Mouse (Mus musculus) small intestine, adult 2 months (tissue): ENCODE data around the gene Alyref. TPM values are rescaled to one million over a fixed set of nuclear protein-coding genes. Genes with fewer than 3 reads are reported as not detected.

ENCODE experiments used
- H3K27ac ChIP-seq: fragments of 200-500 bp; 2 replicates; pipeline ENCODE4 v1.5.1; 2012; ENCODE audit warnings: low read depth, low read length, control low read depth, inconsistent platforms; ENCODE audit not compliant: insufficient read depth
- H3K27me3 ChIP-seq: fragments of 200-500 bp; 2 replicates; pipeline ENCODE4 v1.6.1; 2012; ENCODE audit warnings: mild to moderate bottlenecking, moderate library complexity, low read length, inconsistent platforms; ENCODE audit not compliant: control insufficient read depth, insufficient read depth
- H3K36me3 ChIP-seq: fragments of 200-500 bp; 2 replicates; pipeline ENCODE4 v1.6.1; 2012; ENCODE audit warnings: mild to moderate bottlenecking, low read length, control low read depth, inconsistent platforms; ENCODE audit not compliant: control insufficient read depth, insufficient read depth
- H3K4me1 ChIP-seq: fragments of 200-500 bp; 2 replicates; pipeline ENCODE4 v1.6.1; 2012; ENCODE audit warnings: low read length, inconsistent platforms, mixed read lengths; ENCODE audit not compliant: control insufficient read depth, insufficient read depth, insufficient read length
- H3K4me3 ChIP-seq: fragments of 200-500 bp; 2 replicates; pipeline ENCODE4 v1.5.1; 2012; ENCODE audit warnings: low read depth, mild to moderate bottlenecking, control low read depth, inconsistent platforms, low read length, moderate library complexity
- CTCF ChIP-seq: fragments of 200-500 bp; IDR thresholded peaks from 2 replicates; pipeline ENCODE4 v1.5.1; 2012; ENCODE audit warnings: low read depth, mild to moderate bottlenecking, control low read depth, inconsistent platforms, low read length, moderate library complexity, mixed read lengths; ENCODE audit not compliant: insufficient replicate concordance, insufficient read length; ENCODE audit errors: extremely low read depth
- POLR2A ChIP-seq: fragments of 200-500 bp; IDR thresholded peaks from 2 replicates; pipeline ENCODE4 v1.6.1; 2012; ENCODE audit warnings: low read depth, mild to moderate bottlenecking, control low read depth, inconsistent platforms, low read length, moderate library complexity
- WGBS: fragments of 180-500 bp; shearing (Covaris S2); methylation state at CpG from one replicate; pipeline ENCODE4 v1.1.7; 2018; 5-methylcytosine and 5-hydroxymethylcytosine counted together
- polyA plus RNA-seq: library from polyadenylated mRNA; depleted of rRNA; stranded (reverse); fragments of >200 nt; gene quantifications from 2 replicates; pipeline ENCODE4 v1.2.3, GENCODE M21; 2012

Gene Alyref
- polyA plus RNA-seq, 1 experiment: 24.0 TPM

GRCm38 (mm10) chr11:120634810-120635209, 36.6 kb upstream of the Alyref start:
- H3K4me1 ChIP-seq: peaks cover 23% of the 10 kb centered on the region
- 84% methylated on average over 5 of the region's 5 CpGs for WGBS
- H3K27ac ChIP-seq: no peak overlapping the region
- H3K27me3 ChIP-seq: no peaks in the 10 kb centered on the region
- no peaks in the 10 kb centered on the region for H3K36me3 ChIP-seq
- TF ChIP-seq CTCF (no peak), POLR2A (no peak)
- no peak overlapping the region for H3K4me3 ChIP-seq

DNA sequence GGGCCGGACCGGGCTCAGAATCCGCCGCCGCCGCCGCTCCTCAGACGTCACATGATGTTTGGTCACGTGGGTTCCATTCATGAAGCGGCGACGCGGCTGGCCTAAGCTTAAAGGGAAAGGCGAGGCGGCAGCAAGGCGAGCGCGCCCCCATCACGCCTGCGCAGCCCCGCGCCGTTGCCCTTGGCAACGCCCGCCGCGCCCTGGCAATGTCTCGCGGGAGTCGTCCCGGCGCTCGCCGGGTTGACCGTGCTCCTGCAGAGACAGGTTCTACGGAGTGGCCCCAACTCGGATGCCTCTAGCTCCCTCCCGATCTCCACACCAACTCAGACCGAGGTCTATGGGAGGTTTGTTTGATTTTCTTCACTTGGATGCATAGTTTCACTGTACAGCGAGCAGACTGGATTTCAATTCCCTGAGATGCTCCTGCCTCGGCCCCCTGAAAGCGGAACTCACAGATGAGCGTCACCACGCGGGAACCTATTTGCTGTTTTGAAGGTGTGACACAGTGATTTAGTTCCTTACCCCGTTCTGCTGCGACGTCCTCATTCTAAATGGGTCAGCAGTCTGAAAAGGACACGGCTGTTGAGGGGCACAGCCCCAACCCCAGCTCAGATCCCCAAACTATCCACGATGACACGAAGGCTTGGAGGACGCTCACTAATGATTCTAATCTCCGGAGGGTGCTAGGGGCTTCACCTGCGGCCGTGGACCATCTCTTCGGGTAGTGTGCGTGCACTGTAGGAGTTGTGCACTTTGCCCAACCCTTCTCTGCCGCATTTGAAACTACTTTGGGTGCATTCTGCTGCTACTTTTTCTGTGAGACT, 35.6 kb upstream of the Alyref start, which contains the start of gene Mafg:
Gene Mafg, minus strand, starts transcription at position 81 of the 824 bp plus-strand sequence.
- no peak for TF ChIP-seq POLR2A
- no peak for TF ChIP-seq CTCF
- Histone ChIP-seq H3K36me3 (peaks cover 6% of the 10 kb centered on the region), H3K27me3 (no peaks in the 10 kb centered on the region), H3K4me1 (peaks cover 34% of the 10 kb centered on the region), H3K27ac (peak within 1 kb of the TSS; percentile 92), H3K4me3 (peak within 1 kb of the TSS; percentile 87)
- 11% methylated on average over 58 of the region's 58 CpGs for WGBS

DNA sequence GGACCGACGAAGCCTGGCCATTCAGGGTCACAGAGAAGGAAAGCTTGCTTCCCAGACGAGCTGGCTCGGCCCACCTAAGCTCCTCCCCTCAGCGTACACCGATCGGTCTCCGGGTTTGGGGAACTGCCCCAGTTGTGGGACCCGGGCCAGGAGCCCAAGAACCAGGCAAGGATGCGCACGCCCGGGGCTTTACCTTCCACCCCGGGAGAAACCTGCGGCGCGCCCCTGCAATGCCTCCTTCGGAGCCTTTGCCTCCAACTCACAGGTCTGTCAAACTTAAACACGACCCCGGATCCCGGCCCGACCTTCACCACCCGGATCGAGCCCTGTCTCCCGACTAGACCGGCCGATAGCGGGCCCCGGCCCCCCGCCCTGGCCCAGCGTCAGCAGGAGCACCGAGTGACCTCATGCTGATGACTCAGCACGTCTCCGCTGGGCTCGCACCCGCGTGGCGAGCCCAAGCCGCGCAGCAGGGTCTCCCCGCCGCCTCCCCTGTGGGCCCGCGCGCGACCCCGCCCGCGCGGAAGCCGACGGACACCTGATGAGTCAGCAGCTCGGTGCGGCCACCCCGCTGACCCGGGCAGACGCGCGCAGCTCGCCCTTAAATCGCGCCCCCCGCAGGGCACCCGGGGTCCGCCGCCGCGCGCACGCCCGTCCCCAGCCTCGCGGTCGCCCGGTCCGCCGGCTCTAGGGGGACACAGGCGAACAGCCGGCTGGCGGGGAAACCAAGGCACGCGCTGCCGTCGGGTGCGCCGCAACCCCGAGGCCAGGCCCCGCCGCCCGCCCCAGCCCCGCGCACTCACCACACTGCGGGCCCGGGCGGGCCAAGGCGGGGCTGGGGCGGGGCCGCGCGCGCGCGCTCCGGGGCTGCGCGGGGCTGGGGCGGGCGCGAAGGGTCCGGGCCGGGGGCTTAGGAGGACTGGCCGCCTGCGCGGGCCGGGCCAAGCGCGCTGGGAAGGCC, 34.7 kb upstream of the Alyref start:
- H3K36me3 ChIP-seq: peaks cover 6% of the 10 kb centered on the region
- H3K27me3 ChIP-seq: no peaks in the 10 kb centered on the region
- H3K27ac ChIP-seq: peak overlapping the region; percentile 92
- H3K4me3 ChIP-seq: peak overlapping the region; percentile 87
- TF ChIP-seq POLR2A (no peak), CTCF (no peak)
- WGBS: under 1% methylated on average over 116 of the region's 116 CpGs
- peaks cover 37% of the 10 kb centered on the region for H3K4me1 ChIP-seq

- no peak for TF ChIP-seq CTCF
- TF ChIP-seq POLR2A: no peak
- Histone ChIP-seq H3K4me1 (peaks cover 39% of the 10 kb centered on the region), H3K4me3 (peak overlapping the region; percentile 87), H3K27ac (peak overlapping the region; percentile 92), H3K27me3 (no peaks in the 10 kb centered on the region), H3K36me3 (peaks cover 11% of the 10 kb centered on the region)
- WGBS: 34% methylated on average over 4 of the region's 4 CpGs
Measured at GRCm38 (mm10) chr11:120631726-120632448, 33.7 kb upstream of the Alyref start.

GRCm38 (mm10) chr11:120630881-120631725, 32.9 kb upstream of the Alyref start:
- TF ChIP-seq POLR2A (no peak), CTCF (no peak)
- peak overlapping the region; percentile 92 for H3K27ac ChIP-seq
- H3K27me3 ChIP-seq: no peaks in the 10 kb centered on the region
- H3K36me3 ChIP-seq: peaks cover 11% of the 10 kb centered on the region
- peak overlapping the region; percentile 53 for H3K4me3 ChIP-seq
- WGBS: 13% methylated on average over 7 of the region's 7 CpGs
- H3K4me1 ChIP-seq: peaks cover 39% of the 10 kb centered on the region

GRCm38 (mm10) chr11:120630401-120630871, 32.3 kb upstream of the Alyref start:
- 28% methylated on average over 5 of the region's 5 CpGs for WGBS
- Histone ChIP-seq H3K36me3 (peaks cover 11% of the 10 kb centered on the region), H3K27me3 (no peaks in the 10 kb centered on the region), H3K27ac (peak overlapping the region; percentile 92), H3K4me3 (peak overlapping the region; percentile 53), H3K4me1 (peaks cover 39% of the 10 kb centered on the region)
- TF ChIP-seq POLR2A (no peak), CTCF (no peak)
